Mouse (Mus musculus): ENCODE results near the gene Gm18596. TPM values are rescaled to one million over a fixed set of nuclear protein-coding genes. Genes with fewer than 3 reads are reported as not detected.
"Not testable (repeated sequence)": the region's sequence is repeated elsewhere in the genome, so short reads cannot be mapped to it uniquely, and the experiment has no call there.

Gene Gm18596
- polyA plus RNA-seq, 1 experiment: not detected

- H3K27ac ChIP-seq (ENCODE audit: insufficient read depth, low read length): no peak overlapping the region
- no peak overlapping the region for H3K4me3 ChIP-seq (replicated peaks; ENCODE audit: insufficient read depth, low read depth, low read length)
- WGBS: 72% methylated on average over 8 of the region's 8 CpGs
- H3K27me3 ChIP-seq (ENCODE audit: control insufficient read depth, insufficient read depth, low read length): no peaks in the 10 kb centered on the region
- no peaks in the 10 kb centered on the region for H3K4me1 ChIP-seq (ENCODE audit: control insufficient read depth, insufficient read depth, low read length)
- DNase-seq: no peak
- TF ChIP-seq CTCF (IDR thresholded peaks at IDR 0.05; ENCODE audit: borderline replicate concordance, insufficient read depth, low read depth, low read length) (no peak), POLR2A (IDR thresholded peaks at IDR 0.05; ENCODE audit: borderline replicate concordance, insufficient read depth, low read length) (no peak)
These were observed 17.6 kb downstream of the Gm18596 start for GRCm38 (mm10) chr10:77724855-77725254.

DNA sequence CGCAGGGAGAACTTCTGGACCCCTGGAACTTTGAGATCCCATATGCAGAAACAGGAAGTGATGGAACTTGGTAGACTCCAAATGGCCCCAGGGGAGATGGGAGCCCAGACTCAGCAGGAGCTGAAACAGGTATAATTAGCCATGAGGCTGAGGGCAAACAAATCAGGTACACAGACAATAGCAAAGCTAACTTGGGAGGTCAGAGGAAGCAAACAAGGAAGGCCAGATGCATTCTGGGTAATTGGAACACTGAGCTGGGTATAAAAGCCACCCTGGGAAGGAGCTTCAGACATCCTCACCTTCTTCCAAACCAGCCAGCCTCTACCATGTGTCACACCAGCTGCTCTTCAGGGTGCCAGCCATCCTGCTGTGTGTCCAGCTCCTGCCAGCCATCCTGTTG, 22.1 kb downstream of the Gm18596 start, which contains the start of gene Krtap12-1:
Gene Krtap12-1, plus strand, starts transcription at position 301 of the 400 bp plus-strand sequence.
- not testable (repeated sequence) for H3K4me1 ChIP-seq (ENCODE audit: control insufficient read depth, insufficient read depth, low read length); H3K4me3 ChIP-seq (replicated peaks; ENCODE audit: insufficient read depth, low read depth, low read length); H3K27ac ChIP-seq (ENCODE audit: insufficient read depth, low read length); DNase-seq; H3K27me3 ChIP-seq (ENCODE audit: control insufficient read depth, insufficient read depth, low read length)
- 97% methylated on average over 1 of the region's 1 CpGs for WGBS

GRCm38 (mm10) chr10:77715507-77715906, 26.9 kb downstream of the Gm18596 start, which contains the start of gene Gm10142:
Gm10142 (plus strand) TSS chr10:77715807.
- WGBS: 77% methylated on average over 1 of the region's 1 CpGs
- Histone ChIP-seq H3K4me1 (ENCODE audit: control insufficient read depth, insufficient read depth, low read length) (no peaks in the 10 kb centered on the region), H3K27ac (ENCODE audit: insufficient read depth, low read length) (no peak within 1 kb of the TSS), H3K27me3 (ENCODE audit: control insufficient read depth, insufficient read depth, low read length) (no peaks in the 10 kb centered on the region), H3K4me3 (replicated peaks; ENCODE audit: insufficient read depth, low read depth, low read length) (no peak within 1 kb of the TSS)
- TF ChIP-seq CTCF (IDR thresholded peaks at IDR 0.05; ENCODE audit: borderline replicate concordance, insufficient read depth, low read depth, low read length): no peak
- no peak for TF ChIP-seq POLR2A (IDR thresholded peaks at IDR 0.05; ENCODE audit: borderline replicate concordance, insufficient read depth, low read length)
- DNase-seq: no peak

GRCm38 (mm10) chr10:77713734-77714133, 28.7 kb downstream of the Gm18596 start:
- DNase-seq: no peak
- H3K27ac ChIP-seq (ENCODE audit: insufficient read depth, low read length): no peak overlapping the region
- 71% methylated on average over 4 of the region's 4 CpGs for WGBS
- no peak overlapping the region for H3K4me3 ChIP-seq (replicated peaks; ENCODE audit: insufficient read depth, low read depth, low read length)
- no peaks in the 10 kb centered on the region for H3K4me1 ChIP-seq (ENCODE audit: control insufficient read depth, insufficient read depth, low read length)
- H3K27me3 ChIP-seq (ENCODE audit: control insufficient read depth, insufficient read depth, low read length): no peaks in the 10 kb centered on the region
- TF ChIP-seq POLR2A (IDR thresholded peaks at IDR 0.05; ENCODE audit: borderline replicate concordance, insufficient read depth, low read length) (no peak), CTCF (IDR thresholded peaks at IDR 0.05; ENCODE audit: borderline replicate concordance, insufficient read depth, low read depth, low read length) (no peak)

- H3K27ac ChIP-seq (ENCODE audit: insufficient read depth, low read length); H3K27me3 ChIP-seq (ENCODE audit: control insufficient read depth, insufficient read depth, low read length); H3K4me1 ChIP-seq (ENCODE audit: control insufficient read depth, insufficient read depth, low read length); H3K4me3 ChIP-seq (replicated peaks; ENCODE audit: insufficient read depth, low read depth, low read length); DNase-seq: not testable (repeated sequence)
These were observed 31.3 kb downstream of the Gm18596 start, which contains the start of gene Gm10024 for GRCm38 (mm10) chr10:77711157-77711556. Gm10024 (plus strand) TSS chr10:77711457.

GRCm38 (mm10) chr10:77709831-77710230, 32.6 kb downstream of the Gm18596 start:
- DNase-seq: no peak

DNA sequence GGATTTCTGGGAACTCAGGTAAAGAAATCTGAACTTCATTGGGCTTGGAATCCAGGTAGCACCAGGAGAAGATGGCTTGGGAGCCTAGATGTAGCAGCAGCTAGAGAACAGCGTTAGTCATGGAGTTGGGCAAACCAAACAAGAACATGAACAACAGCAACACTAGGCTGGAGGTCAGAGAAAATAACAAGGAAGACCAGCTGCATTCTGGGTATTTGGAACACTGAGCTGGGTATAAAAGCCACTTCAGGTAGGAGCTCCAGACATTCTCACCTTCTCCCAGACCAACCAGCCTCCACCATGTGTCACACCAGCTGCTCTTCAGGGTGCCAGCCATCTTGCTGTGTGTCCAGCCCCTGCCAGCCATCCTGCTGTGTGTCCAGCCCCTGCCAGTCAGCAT, 36.1 kb downstream of the Gm18596 start, which contains the start of gene Gm10272:
Gene Gm10272, plus strand, starts transcription at position 301 of the 400 bp plus-strand sequence.
- no peak for DNase-seq
- 97% methylated on average over 1 of the region's 1 CpGs for WGBS
- no peak within 1 kb of the TSS for H3K4me3 ChIP-seq (replicated peaks; ENCODE audit: insufficient read depth, low read depth, low read length)
- H3K4me1 ChIP-seq (ENCODE audit: control insufficient read depth, insufficient read depth, low read length): no peaks in the 10 kb centered on the region
- H3K27ac ChIP-seq (ENCODE audit: insufficient read depth, low read length): no peak within 1 kb of the TSS
- TF ChIP-seq CTCF (IDR thresholded peaks at IDR 0.05; ENCODE audit: borderline replicate concordance, insufficient read depth, low read depth, low read length): no peak
- H3K27me3 ChIP-seq (ENCODE audit: control insufficient read depth, insufficient read depth, low read length): no peaks in the 10 kb centered on the region

More at GRCm38 (mm10) chr10:77709831-77710230, 32.6 kb downstream of the Gm18596 start:
- Histone ChIP-seq H3K27me3 (ENCODE audit: control insufficient read depth, insufficient read depth, low read length) (no peaks in the 10 kb centered on the region), H3K4me3 (replicated peaks; ENCODE audit: insufficient read depth, low read depth, low read length) (no peak overlapping the region), H3K27ac (ENCODE audit: insufficient read depth, low read length) (no peak overlapping the region), H3K4me1 (ENCODE audit: control insufficient read depth, insufficient read depth, low read length) (no peaks in the 10 kb centered on the region)
- TF ChIP-seq POLR2A (IDR thresholded peaks at IDR 0.05; ENCODE audit: borderline replicate concordance, insufficient read depth, low read length) (no peak), CTCF (IDR thresholded peaks at IDR 0.05; ENCODE audit: borderline replicate concordance, insufficient read depth, low read depth, low read length) (no peak)
- 85% methylated on average over 3 of the region's 3 CpGs for WGBS

- Histone ChIP-seq H3K27ac (ENCODE audit: insufficient read depth, low read length) (no peak within 1 kb of the TSS), H3K4me3 (replicated peaks; ENCODE audit: insufficient read depth, low read depth, low read length) (no peak within 1 kb of the TSS), H3K27me3 (ENCODE audit: control insufficient read depth, insufficient read depth, low read length) (no peaks in the 10 kb centered on the region), H3K4me1 (ENCODE audit: control insufficient read depth, insufficient read depth, low read length) (no peaks in the 10 kb centered on the region)
- WGBS: 39% methylated on average over 4 of the region's 4 CpGs
- DNase-seq: no peak
- TF ChIP-seq CTCF (IDR thresholded peaks at IDR 0.05; ENCODE audit: borderline replicate concordance, insufficient read depth, low read depth, low read length): no peak
- no peak for TF ChIP-seq POLR2A (IDR thresholded peaks at IDR 0.05; ENCODE audit: borderline replicate concordance, insufficient read depth, low read length)
These were observed 45.3 kb downstream of the Gm18596 start, which contains the start of gene Gm9508 for GRCm38 (mm10) chr10:77697133-77697532. Gm9508 (minus strand) TSS chr10:77697233.

Other genes with a start within 250 kb of the Gm18596 start
- 36.5 and 39.0 TPM in 2 replicates for gene Fam207a, start 226.9 kb downstream of the Gm18596 start, polyA plus RNA-seq (2012; rRNA removed)
- gene Itgb2, start 212.4 kb downstream of the Gm18596 start, polyA plus RNA-seq (2012; rRNA removed): 2.3 and 2.4 TPM in 2 replicates
- 113 and 118 TPM in 2 replicates for gene Pttg1ip, start 160.9 kb downstream of the Gm18596 start, polyA plus RNA-seq (2012; rRNA removed)
- 301 and 310 TPM in 2 replicates for gene Sumo3, start 136.5 kb downstream of the Gm18596 start, polyA plus RNA-seq (2012; rRNA removed)
- 33.8 and 37.7 TPM in 2 replicates for gene Gm49325, start 136.4 kb downstream of the Gm18596 start, polyA plus RNA-seq (2012; rRNA removed)
- 37.5 and 39.5 TPM in 2 replicates for gene Ube2g2, start 120.4 kb downstream of the Gm18596 start, polyA plus RNA-seq (2012; rRNA removed)
- gene Tspear, start 56.1 kb downstream of the Gm18596 start, polyA plus RNA-seq (2012; rRNA removed): 0.59 and 0.79 TPM in 2 replicates
- not detected in 2 replicates for gene Gm19402, start 51.9 kb downstream of the Gm18596 start, polyA plus RNA-seq (2012; rRNA removed)
- not detected in 2 replicates for gene Gm9508, start 45.4 kb downstream of the Gm18596 start, polyA plus RNA-seq (2012; rRNA removed)
- gene Gm10272, start 36.0 kb downstream of the Gm18596 start, polyA plus RNA-seq (2012; rRNA removed): not detected in 2 replicates
- 0.32 TPM in 1 of 2 replicates, not detected in the other for gene Gm10024, start 31.2 kb downstream of the Gm18596 start, polyA plus RNA-seq (2012; rRNA removed)
- gene Gm10142, start 26.8 kb downstream of the Gm18596 start, polyA plus RNA-seq (2012; rRNA removed): not detected in 2 replicates
- not detected in 2 replicates for gene Krtap12-1, start 22.0 kb downstream of the Gm18596 start, polyA plus RNA-seq (2012; rRNA removed)
- not detected in 2 replicates for gene Gm10100, start 16.2 kb downstream of the Gm18596 start, polyA plus RNA-seq (2012; rRNA removed)
- not detected in 2 replicates for gene Gm9736, start 8.7 kb upstream of the Gm18596 start, polyA plus RNA-seq (2012; rRNA removed)
- not detected in 2 replicates for gene Gm3233, start 17.0 kb upstream of the Gm18596 start, polyA plus RNA-seq (2012; rRNA removed)
- gene Gm3238, start 28.7 kb upstream of the Gm18596 start, polyA plus RNA-seq (2012; rRNA removed): not detected in 2 replicates
- gene Gm7138, start 34.3 kb upstream of the Gm18596 start, polyA plus RNA-seq (2012; rRNA removed): not detected in 2 replicates
- gene Gm3250, start 39.9 kb upstream of the Gm18596 start, polyA plus RNA-seq (2012; rRNA removed): not detected in 2 replicates
- gene Gm7137, start 45.6 kb upstream of the Gm18596 start, polyA plus RNA-seq (2012; rRNA removed): not detected in 2 replicates
- gene Gm9639, start 52.4 kb upstream of the Gm18596 start, polyA plus RNA-seq (2012; rRNA removed): not detected in 2 replicates
- not detected in 2 replicates for gene Gm19668, start 56.5 kb upstream of the Gm18596 start, polyA plus RNA-seq (2012; rRNA removed)
- not detected in 2 replicates for gene Gm9507, start 69.2 kb upstream of the Gm18596 start, polyA plus RNA-seq (2012; rRNA removed)
- gene Gm2696, start 72.0 kb upstream of the Gm18596 start, polyA plus RNA-seq (2012; rRNA removed): not detected in 2 replicates
- gene Krtap10-4, start 84.5 kb upstream of the Gm18596 start, polyA plus RNA-seq (2012; rRNA removed): not detected in 2 replicates
- not detected in 2 replicates for gene Krtap10-10, start 93.3 kb upstream of the Gm18596 start, polyA plus RNA-seq (2012; rRNA removed)
- not detected in 2 replicates for gene Gm36176, start 104.2 kb upstream of the Gm18596 start, polyA plus RNA-seq (2012; rRNA removed)
- not detected in 2 replicates for gene Gm10318, start 110.2 kb upstream of the Gm18596 start, polyA plus RNA-seq (2012; rRNA removed)
- not detected in 2 replicates for gene Gm3285, start 119.3 kb upstream of the Gm18596 start, polyA plus RNA-seq (2012; rRNA removed)
- 1.5 and 1.8 TPM in 2 replicates for gene Lrrc3, start 159.9 kb upstream of the Gm18596 start, polyA plus RNA-seq (2012; rRNA removed)
- 29.8 and 32.5 TPM in 2 replicates for gene Trpm2, start 227.9 kb upstream of the Gm18596 start, polyA plus RNA-seq (2012; rRNA removed)
- 69.3 and 74.5 TPM in 2 replicates for gene 1810043G02Rik, start 235.9 kb upstream of the Gm18596 start, polyA plus RNA-seq (2012; rRNA removed)